Mouse (Mus musculus): ENCODE measurements around the gene Ttc36.

GRCm38 (mm10) chr9:44828944-44829343 lies 26.1 kb upstream of the Ttc36 start:
- TF ChIP-seq CTCF (IDR thresholded peaks at IDR 0.05; ENCODE audit: low read depth, low read length) (no peak), POLR2A (IDR thresholded peaks at IDR 0.05; ENCODE audit: insufficient read depth, low read length) (no peak), EP300 (IDR thresholded peaks at IDR 0.05; ENCODE audit: insufficient read depth, low read depth, low read length) (no peak)

Data from ES-Bruce4 (cell line).